Mouse (Mus musculus) heart, adult 2 months (tissue): ENCODE measurements around the gene Pou6f1. TPM values are rescaled to one million over a fixed set of nuclear protein-coding genes. Genes with fewer than 3 reads are reported as not detected.

Experiments used
- DNase-seq, 2 experiments: peaks; one replicate each; pipeline ENCODE4 v3.0.0; 2021
- H3K27ac ChIP-seq: fragments of 200-600 bp; 2 replicates; pipeline ENCODE4 v1.8.1; 2022
- H3K27me3 ChIP-seq: fragments of 200-500 bp; 2 replicates; pipeline ENCODE4 v1.6.1; 2012; ENCODE audit warnings: mild to moderate bottlenecking, low read length, inconsistent platforms, mixed read lengths; ENCODE audit not compliant: control insufficient read depth, insufficient read depth
- H3K36me3 ChIP-seq: fragments of 200-500 bp; 2 replicates; pipeline ENCODE4 v1.6.1; 2012; ENCODE audit warnings: low read length, inconsistent platforms; ENCODE audit not compliant: control insufficient read depth, insufficient read depth
- H3K4me1 ChIP-seq: fragments of 200-500 bp; 2 replicates; pipeline ENCODE4 v1.6.1; 2011; ENCODE audit warnings: low read length; ENCODE audit not compliant: control insufficient read depth, insufficient read depth
- H3K4me3 ChIP-seq: fragments of 200-600 bp; 2 replicates; pipeline ENCODE4 v1.8.1; 2022
- H3K79me2 ChIP-seq: fragments of 200-500 bp; replicated peaks from 2 replicates; pipeline ENCODE4 v1.6.1; 2012; ENCODE audit warnings: mild to moderate bottlenecking, inconsistent platforms, low read length, moderate library complexity, mixed read lengths; ENCODE audit not compliant: control insufficient read depth, insufficient read depth
- H3K9ac ChIP-seq: fragments of 200-500 bp; 2 replicates; pipeline ENCODE4 v1.6.1; 2012; ENCODE audit warnings: low read depth, mild to moderate bottlenecking, control low read depth, inconsistent platforms, low read length, mixed read lengths
- CTCF ChIP-seq: fragments of 200-600 bp; IDR thresholded peaks from 2 replicates; pipeline ENCODE4 v1.8.1; 2022; ENCODE audit warnings: antibody characterized with exemption, mild to moderate bottlenecking, moderate library complexity
- EP300 ChIP-seq: fragments of 200-500 bp; IDR thresholded peaks from 2 replicates; pipeline ENCODE4 v1.6.1; 2011; ENCODE audit warnings: low read depth, low read length, control low read depth; ENCODE audit not compliant: insufficient read depth
- POLR2A ChIP-seq: fragments of 200-500 bp; IDR thresholded peaks from 2 replicates; pipeline ENCODE4 v1.6.1; 2011; ENCODE audit warnings: mild to moderate bottlenecking, low read depth, low read length, control low read depth; ENCODE audit not compliant: insufficient read depth
- WGBS: fragments of 180-500 bp; shearing (Covaris S2); methylation state at CpG from one replicate; pipeline ENCODE4 v1.1.7; 2018; 5-methylcytosine and 5-hydroxymethylcytosine counted together
- intact Hi-C: fragments of 180-260 bp; cut with DNase I; formaldehyde crosslinking; loops from one replicate; pipeline ENCODE4 v1.15.1; 2025
- long read RNA-seq: library from polyadenylated mRNA; stranded (forward); transcript quantifications from one replicate; pipeline ENCODE4 v2.0.0, GENCODE M21; 2021
- polyA plus RNA-seq: library from polyadenylated mRNA; depleted of rRNA; stranded (reverse); fragments of >200 nt; gene quantifications from 2 replicates; pipeline ENCODE4 v1.2.3, GENCODE M21; 2012; rRNA removed
- total RNA-seq, 2 experiments: library from RNA; stranded (reverse); gene quantifications; 2 replicates each; pipeline ENCODE4 v1.2.3; 2021

Gene Pou6f1
- 10 to 100 TPM in 1 of 2 experiments, 1 to 10 TPM in 1; 8.0 to 11.5 TPM for total RNA-seq
- polyA plus RNA-seq: 13.7 and 15.7 TPM in 2 replicates
- long read RNA-seq, partial matches to known transcripts: 1 of 7 reads
- long read RNA-seq, other reads (novel, unspliced or antisense): 6 of 7 reads

DNA sequence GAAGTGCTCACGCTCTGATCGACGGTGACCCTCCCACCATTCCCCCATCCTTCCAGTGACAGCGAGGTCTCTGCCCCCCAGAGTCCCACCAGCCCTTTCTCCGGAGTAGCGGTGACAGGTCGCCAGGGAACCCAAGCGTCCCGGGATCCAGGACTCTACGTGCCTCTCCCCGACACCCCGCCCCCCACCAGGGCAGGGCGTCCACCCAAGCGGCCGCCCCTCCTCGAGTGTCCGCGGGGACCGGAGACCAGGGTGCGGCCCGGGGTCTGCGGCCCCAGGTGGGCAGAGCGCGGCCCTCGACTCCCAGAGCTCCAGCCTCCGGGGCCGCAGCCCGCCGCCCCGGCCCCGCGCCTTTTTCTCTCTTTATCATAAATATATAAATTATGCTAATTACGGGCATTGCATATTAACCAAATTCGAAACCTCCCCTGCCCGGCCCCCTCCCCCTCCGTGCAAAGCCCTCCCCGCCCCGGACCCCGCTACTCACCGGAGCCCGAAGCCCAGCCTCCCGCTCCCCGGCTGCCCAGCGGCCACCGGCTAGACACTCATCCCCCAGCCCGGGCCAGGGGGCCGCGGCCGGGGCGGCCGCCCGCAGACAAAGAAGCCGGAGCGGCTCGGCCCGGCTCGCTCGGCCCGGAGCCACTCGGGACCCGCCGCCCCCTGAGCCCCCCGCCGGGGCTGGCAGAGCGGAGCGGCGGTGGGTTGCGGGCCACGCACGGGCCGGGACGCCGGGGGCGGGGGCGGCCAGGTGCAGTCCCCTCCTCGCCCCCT is at the start of gene Pou6f1:
TSS of gene Pou6f1 (minus strand) at position 709 of the 771 bp plus-strand sequence.
- intact Hi-C loops: loop anchor here (1.0 kb wide), 1 partner anchor 14 kb away; no protein-coding TSS in a partner anchor
- peak within 1 kb of the TSS; percentile 78 for H3K27ac ChIP-seq
- H3K9ac ChIP-seq: peak within 1 kb of the TSS; percentile 93
- H3K4me1 ChIP-seq: no peaks in the 10 kb centered on the region
- DNase-seq: peak; percentile 78
- H3K79me2 ChIP-seq: no peaks in the 10 kb centered on the region
- peak within 1 kb of the TSS; percentile 84 for H3K4me3 ChIP-seq
- TF ChIP-seq EP300 (no peak), CTCF (no peak), POLR2A (no peak)
- no peaks in the 10 kb centered on the region for H3K27me3 ChIP-seq
- H3K36me3 ChIP-seq: no peaks in the 10 kb centered on the region
- WGBS: 1% methylated on average over 73 of the region's 76 CpGs

DNA sequence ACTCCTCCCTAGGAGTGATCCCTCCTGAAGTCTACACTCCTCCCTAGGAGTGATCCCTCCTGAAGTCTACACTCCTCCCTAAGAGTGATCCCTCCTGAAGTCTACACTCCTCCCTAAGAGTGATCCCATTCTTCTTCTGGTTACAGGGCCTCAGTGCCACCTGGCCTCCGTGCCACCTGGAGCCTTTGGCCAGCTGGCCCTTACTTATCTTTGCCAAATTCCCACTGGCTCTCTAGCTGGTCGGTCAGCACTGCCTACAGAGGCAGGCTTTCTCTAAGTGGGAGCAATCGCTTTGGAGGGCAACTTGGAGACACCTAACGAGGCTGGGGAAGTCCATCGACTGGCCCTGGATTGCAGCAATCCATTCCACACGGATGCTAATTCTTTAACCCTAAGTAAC is 46.4 kb upstream of the Pou6f1 start:
- intact Hi-C loops: no loop called here
- H3K36me3 ChIP-seq: no peaks in the 10 kb centered on the region
- no peak for DNase-seq
- no peaks in the 10 kb centered on the region for H3K4me1 ChIP-seq
- no peak overlapping the region for H3K4me3 ChIP-seq
- no peaks in the 10 kb centered on the region for H3K79me2 ChIP-seq
- no peaks in the 10 kb centered on the region for H3K27me3 ChIP-seq
- no peak overlapping the region for H3K9ac ChIP-seq
- TF ChIP-seq EP300 (no peak), CTCF (no peak), POLR2A (no peak)
- WGBS: 74% methylated on average over 6 of the region's 6 CpGs
- H3K27ac ChIP-seq: no peak overlapping the region

DNA sequence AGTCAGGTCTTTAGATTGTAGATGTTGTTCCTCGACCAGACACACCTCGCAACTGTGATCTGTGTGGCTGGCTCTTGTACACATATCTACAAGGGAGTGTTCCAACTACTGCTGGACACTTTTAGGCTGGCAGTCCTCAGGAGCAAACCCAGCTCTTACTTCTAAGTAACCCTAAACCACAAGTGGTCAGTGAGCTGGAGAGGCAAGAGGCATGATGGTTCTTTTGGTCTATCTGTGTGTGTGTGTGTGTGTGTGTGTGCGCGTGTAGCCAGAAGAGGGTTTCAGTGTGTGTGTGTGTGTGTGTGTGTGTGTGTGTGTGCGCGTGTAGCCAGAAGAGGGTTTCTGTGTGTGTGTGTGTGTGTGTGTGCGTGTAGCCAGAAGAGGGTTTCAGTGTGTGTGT is 42.7 kb upstream of the Pou6f1 start:
- Histone ChIP-seq H3K4me1 (peaks cover 7% of the 10 kb centered on the region), H3K9ac (no peak overlapping the region), H3K4me3 (no peak overlapping the region), H3K36me3 (no peaks in the 10 kb centered on the region), H3K27me3 (no peaks in the 10 kb centered on the region), H3K79me2 (no peaks in the 10 kb centered on the region), H3K27ac (no peak overlapping the region)
- TF ChIP-seq CTCF (no peak), EP300 (no peak), POLR2A (no peak)
- WGBS: 88% methylated on average over 7 of the region's 7 CpGs
- no peak for DNase-seq
- intact Hi-C loops: no loop called here

GRCm38 (mm10) chr15:100641226-100641810 is 41.5 kb upstream of the Pou6f1 start:
- no peaks in the 10 kb centered on the region for H3K79me2 ChIP-seq
- intact Hi-C loops: no loop called here
- no peak for DNase-seq

GRCm38 (mm10) chr15:100639972-100640750 is 40.4 kb upstream of the Pou6f1 start:
- H3K9ac ChIP-seq: no peak overlapping the region
- no peak for DNase-seq
- intact Hi-C loops: loop anchor here (5.0 kb wide), 1 partner anchor 42 kb away; no protein-coding TSS in a partner anchor
- no peak overlapping the region for H3K27ac ChIP-seq
- no peaks in the 10 kb centered on the region for H3K36me3 ChIP-seq
- H3K27me3 ChIP-seq: no peaks in the 10 kb centered on the region; the same call in 1 of the 2 replicates
- no peaks in the 10 kb centered on the region for H3K79me2 ChIP-seq
- H3K4me1 ChIP-seq: peaks cover 7% of the 10 kb centered on the region
- TF ChIP-seq EP300 (0 out of 2 replicates have a peak, but pooled peaks have one; percentile 2), POLR2A (no peak), CTCF (no peak)
- WGBS: 82% methylated on average over 16 of the region's 16 CpGs
- no peak overlapping the region for H3K4me3 ChIP-seq

More at GRCm38 (mm10) chr15:100641226-100641810, 41.5 kb upstream of the Pou6f1 start:
- 39% methylated on average over 11 of the region's 16 CpGs for WGBS
- Histone ChIP-seq H3K36me3 (no peaks in the 10 kb centered on the region), H3K4me1 (peaks cover 7% of the 10 kb centered on the region), H3K27ac (no peak overlapping the region), H3K9ac (no peak overlapping the region), H3K4me3 (no peak overlapping the region), H3K27me3 (no peaks in the 10 kb centered on the region; the same call in 1 of the 2 replicates)
- no peak for TF ChIP-seq POLR2A
- no peak for TF ChIP-seq EP300
- TF ChIP-seq CTCF: no peak

DNA sequence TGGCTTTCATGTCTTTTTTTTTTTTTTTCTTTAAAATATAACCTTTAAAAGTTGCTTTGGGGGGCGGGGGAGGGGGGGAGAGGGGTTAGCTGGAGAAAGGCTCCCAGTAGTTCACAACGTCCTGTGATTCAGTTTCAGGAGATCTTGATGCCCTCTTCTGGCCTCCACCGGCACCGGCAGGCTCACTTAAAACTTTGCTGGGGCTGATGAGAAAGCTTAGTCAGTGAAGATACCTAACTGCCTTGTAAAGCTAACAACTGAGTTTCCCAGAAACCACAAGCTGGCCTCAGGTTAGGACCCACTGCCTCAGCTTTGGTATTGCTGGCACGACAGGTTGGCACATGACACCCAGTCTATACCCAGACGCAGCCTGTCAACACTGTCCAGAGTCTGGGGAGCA is 37.9 kb upstream of the Pou6f1 start:
- DNase-seq: peak; percentile 55 to 58
- intact Hi-C loops: loop anchor here (1.0 to 5.0 kb wide), 2 partner anchors 22 to 45 kb away; partner anchors contain the start of gene Dazap2

More for the DNA sequence above, 37.9 kb upstream of the Pou6f1 start:
- H3K9ac ChIP-seq: no peak overlapping the region
- H3K4me3 ChIP-seq: no peak overlapping the region; the same call in 1 of the 2 replicates
- H3K27me3 ChIP-seq: no peaks in the 10 kb centered on the region; the same call in 1 of the 2 replicates
- no peaks in the 10 kb centered on the region for H3K36me3 ChIP-seq
- WGBS: 20% methylated on average over 6 of the region's 6 CpGs
- no peaks in the 10 kb centered on the region for H3K79me2 ChIP-seq
- H3K4me1 ChIP-seq: peaks cover 9% of the 10 kb centered on the region
- no peak overlapping the region for H3K27ac ChIP-seq
- TF ChIP-seq EP300: 0 out of 2 replicates have a peak, but pooled peaks have one; percentile 12
- TF ChIP-seq POLR2A: no peak
- TF ChIP-seq CTCF: peak; percentile 71
